ENCODE assay signal across 8 mouse cellular contexts in genomic region chr17:65872051-65872450, GRCm38 (mm10). TPM values are rescaled to one million over a fixed set of nuclear protein-coding genes. Genes with fewer than 3 reads are reported as not detected.
DNase-seq lines count a peak whose midpoint lies in the region; ATAC-seq lines count a peak whose summit lies in the region.

No protein-coding gene starts in this region.

- H3K9ac ChIP-seq in forebrain, embryonic 11.5 days (ENCODE audit: low read length) = no peak overlapping the region
- no peak overlapping the region for H3K9ac ChIP-seq in forebrain, embryonic 15.5 days (replicated peaks)
- H3K9ac ChIP-seq in liver, embryonic 13.5 days = no peak overlapping the region
- H3K9ac ChIP-seq in liver, embryonic 11.5 days (ENCODE audit: low read depth, low read length) = no peak overlapping the region

- peaks cover 2% of the 10 kb centered on the region; the same call in 1 of the 2 replicates for H3K4me1 ChIP-seq in forebrain, embryonic 11.5 days (replicated peaks; ENCODE audit: control insufficient read depth, insufficient read depth, low read length)
- H3K4me1 ChIP-seq in forebrain, embryonic 15.5 days = peaks cover 11% of the 10 kb centered on the region
- peaks cover 34% of the 10 kb centered on the region for H3K4me1 ChIP-seq in liver, embryonic 13.5 days (replicated peaks)
- peaks cover 11% of the 10 kb centered on the region for H3K4me1 ChIP-seq in liver, embryonic 11.5 days (replicated peaks; ENCODE audit: control insufficient read depth, insufficient read depth, low read length)

- no peaks in the 10 kb centered on the region for H3K9me3 ChIP-seq in forebrain, embryonic 11.5 days (ENCODE audit: control insufficient read depth, low read length)
- no peaks in the 10 kb centered on the region for H3K9me3 ChIP-seq in forebrain, embryonic 15.5 days
- H3K9me3 ChIP-seq in liver, embryonic 13.5 days (replicated peaks) = no peaks in the 10 kb centered on the region
- H3K9me3 ChIP-seq in liver, embryonic 11.5 days (ENCODE audit: control insufficient read depth, low read length) = no peaks in the 10 kb centered on the region

- WGBS in forebrain, embryonic 11.5 days = 70% methylated on average over 6 of the region's 6 CpGs
- 69% methylated on average over 6 of the region's 6 CpGs for WGBS in forebrain, embryonic 15.5 days
- 44% methylated on average over 6 of the region's 6 CpGs for WGBS in liver, embryonic 13.5 days (ENCODE audit: insufficient replicate concordance)
- WGBS in liver, embryonic 11.5 days = 58% methylated on average over 6 of the region's 6 CpGs

- H3K36me3 ChIP-seq in forebrain, embryonic 11.5 days (ENCODE audit: control insufficient read depth, insufficient read depth, low read length) = no peaks in the 10 kb centered on the region
- no peaks in the 10 kb centered on the region; the same call in 1 of the 2 replicates for H3K36me3 ChIP-seq in forebrain, embryonic 15.5 days
- H3K36me3 ChIP-seq in liver, embryonic 13.5 days = peaks cover 9% of the 10 kb centered on the region
- peaks cover 2% of the 10 kb centered on the region; the same call in 1 of the 2 replicates for H3K36me3 ChIP-seq in liver, embryonic 11.5 days (ENCODE audit: control insufficient read depth, insufficient read depth, low read length)

- no peak overlapping the region for H3K4me2 ChIP-seq in forebrain, embryonic 11.5 days (ENCODE audit: low read depth, low read length, severe bottlenecking)
- H3K4me2 ChIP-seq in forebrain, embryonic 15.5 days (replicated peaks) = no peak overlapping the region
- no peak overlapping the region for H3K4me2 ChIP-seq in liver, embryonic 13.5 days
- no peak overlapping the region for H3K4me2 ChIP-seq in liver, embryonic 11.5 days

- peak; percentile 46 for DNase-seq in forebrain, embryonic 11.5 days (ENCODE audit: low spot score)
- DNase-seq in liver, embryonic 13.5 days = no peak
- no peak for DNase-seq in liver, embryonic 11.5 days (ENCODE audit: low spot score)
- DNase-seq in right cerebral cortex, postnatal 14 days = no peak
- no peak for DNase-seq in left cerebral cortex, postnatal 14 days (ENCODE audit: low spot score in 2 of 2)

- no peaks in the 10 kb centered on the region for H3K27me3 ChIP-seq in forebrain, embryonic 11.5 days (ENCODE audit: control insufficient read depth, insufficient read depth, low read length)
- H3K27me3 ChIP-seq in forebrain, embryonic 15.5 days = no peaks in the 10 kb centered on the region
- no peaks in the 10 kb centered on the region for H3K27me3 ChIP-seq in liver, embryonic 13.5 days
- no peaks in the 10 kb centered on the region for H3K27me3 ChIP-seq in liver, embryonic 11.5 days (replicated peaks; ENCODE audit: control insufficient read depth, insufficient read depth, low read length)

- intact Hi-C loops in left cerebral cortex, postnatal 14 days (cut with DNase I) = loop anchor here (5.0 kb wide), 1 partner anchor 80 kb away; the partner anchor contains the start of gene Twsg1

- no peak overlapping the region for H3K27ac ChIP-seq in forebrain, embryonic 11.5 days (ENCODE audit: low read depth, low read length)
- no peak overlapping the region for H3K27ac ChIP-seq in forebrain, embryonic 15.5 days (replicated peaks)
- peak overlapping the region; percentile 2; the same call in 1 of the 2 replicates for H3K27ac ChIP-seq in liver, embryonic 13.5 days
- H3K27ac ChIP-seq in liver, embryonic 11.5 days (ENCODE audit: low read depth, low read length) = no peak overlapping the region

- ATAC-seq in forebrain, embryonic 11.5 days (replicated peaks; ENCODE audit: low FRiP score) = no peak
- no peak for ATAC-seq in forebrain, embryonic 15.5 days (replicated peaks)
- ATAC-seq in liver, embryonic 13.5 days (ENCODE audit: low read depth) = no peak
- no peak for ATAC-seq in liver, embryonic 11.5 days (replicated peaks; ENCODE audit: low FRiP score)
- peak; percentile 30 for ATAC-seq in activated CD4-positive, CD25-positive, alpha-beta regulatory T cell, adult 4 months
- 0 out of 2 replicates have a peak, but pooled peaks have one; percentile 2 for ATAC-seq in megakaryocyte, adult 5-6 weeks (ENCODE audit: poor library complexity, severe bottlenecking)

- no peak overlapping the region for H3K4me3 ChIP-seq in forebrain, embryonic 11.5 days (ENCODE audit: low read depth, low read length)
- no peak overlapping the region for H3K4me3 ChIP-seq in forebrain, embryonic 15.5 days
- H3K4me3 ChIP-seq in liver, embryonic 13.5 days (replicated peaks) = no peak overlapping the region
- H3K4me3 ChIP-seq in liver, embryonic 11.5 days (ENCODE audit: low read depth, low read length) = no peak overlapping the region

RNA-seq across cellular contexts. Expression of gene Ralbp1, which starts 13.5 kb away (rescaled TPM):
- 35.4 and 45.2 TPM in 2 replicates for polyA plus RNA-seq in forebrain, embryonic 11.5 days (2014; fragmentation: Nextera tagmentation; extraction: Ambion mirVana)
- 57.5 and 61.3 TPM in 2 replicates for polyA plus RNA-seq in forebrain, embryonic 15.5 days (2015; fragmentation: Nextera tagmentation; extraction: Ambion mirVana)
- polyA plus RNA-seq in liver, embryonic 13.5 days (2015; fragmentation: Nextera tagmentation; extraction: Ambion mirVana) = 47.2 and 53.3 TPM in 2 replicates
- polyA plus RNA-seq in liver, embryonic 11.5 days (2014; fragmentation: Nextera tagmentation; extraction: Ambion mirVana) = 48.7 and 55.2 TPM in 2 replicates
- 10 to 100 TPM; 39.1 to 51.8 TPM for polyA plus RNA-seq in activated CD4-positive, CD25-positive, alpha-beta regulatory T cell, adult 4 months (2017; shearing (Covaris generic))
- total RNA-seq in megakaryocyte, adult 5-6 weeks (2015) = 32.3 and 34.9 TPM in 2 replicates
- 102 and 104 TPM in 2 replicates for total RNA-seq in megakaryocyte, adult 5-6 weeks (2017)
- 10 to 100 TPM; 43.4 to 47.2 TPM for total RNA-seq in left cerebral cortex, postnatal 14 days (2021)

Comparison
In these comparisons a context has a peak if more than half of its experiments do, and no peak if none do; other contexts are left out.
1. ATAC-seq: peak in activated CD4-positive, CD25-positive, alpha-beta regulatory T cell, adult 4 months (single experiment) and megakaryocyte, adult 5-6 weeks (single experiment); none in forebrain, embryonic 11.5 days (single experiment), forebrain, embryonic 15.5 days (single experiment), liver, embryonic 13.5 days (single experiment) and liver, embryonic 11.5 days (single experiment).